Mouse (Mus musculus) neutrophil, adult 5-6 weeks (primary cell): ENCODE results near the gene 4921501E09Rik. TPM values are rescaled to one million over a fixed set of nuclear protein-coding genes. Genes with fewer than 3 reads are reported as not detected.
"Not testable (repeated sequence)": the region's sequence is repeated elsewhere in the genome, so short reads cannot be mapped to it uniquely, and the experiment has no call there.

ENCODE experiments used
- ATAC-seq: fragments of 151-379, 151-347 bp; 2 replicates; pipeline ENCODE4 v1.8.0; 2017; ENCODE audit warnings: mild to moderate bottlenecking, moderate TSS enrichment; ENCODE audit not compliant: insufficient number of reproducible peaks, poor library complexity, low FRiP score, severe bottlenecking; ENCODE audit errors: extremely low read depth
- total RNA-seq: library from RNA; stranded (forward); fragments of 200-1000 nt; gene quantifications from 2 replicates; pipeline ENCODE4 v1.2.3, GENCODE M21; 2017

Gene 4921501E09Rik
- total RNA-seq = not detected in 2 replicates

DNA sequence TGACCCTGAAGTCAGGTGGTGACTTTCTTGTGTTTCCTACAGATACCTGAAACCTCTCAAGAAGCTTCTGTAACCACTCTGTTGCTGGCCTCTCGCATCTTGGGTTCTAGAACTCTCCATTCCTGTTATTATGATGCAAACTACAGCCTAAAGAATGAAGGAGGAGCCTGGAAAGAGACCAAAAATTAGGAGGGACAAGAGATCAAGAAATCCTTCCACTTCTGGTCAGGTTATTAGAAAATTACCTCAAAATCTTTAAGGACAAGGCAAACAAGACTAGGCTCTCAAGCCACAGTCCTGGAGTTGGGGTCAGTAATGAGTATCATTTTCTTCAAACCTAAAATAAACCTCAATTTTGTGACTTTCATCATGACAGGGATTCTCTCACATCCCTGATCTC lies at the start of gene 4921501E09Rik:
4921501E09Rik (minus strand) TSS at position 101 of the 400 bp plus-strand sequence.
- no peak for ATAC-seq

DNA sequence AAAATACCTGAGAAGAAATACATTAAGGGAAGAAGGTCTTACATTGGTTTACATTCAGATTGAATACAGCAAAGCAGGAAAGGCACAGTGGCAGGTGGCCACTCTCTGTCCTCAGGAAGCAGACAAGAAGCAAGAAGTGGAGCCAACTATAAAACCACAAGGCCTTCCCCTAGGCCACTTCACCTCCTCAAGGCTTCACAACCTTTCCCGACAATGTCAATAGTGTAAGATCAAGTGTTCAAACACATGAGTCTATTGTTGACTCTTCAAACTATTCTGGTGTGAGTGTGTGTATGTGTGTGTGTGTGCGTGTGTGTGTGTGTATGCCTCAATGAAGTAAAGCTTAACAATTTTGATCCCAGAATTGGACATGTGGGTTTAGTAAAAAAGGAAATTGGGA lies 29.5 kb upstream of the 4921501E09Rik start:
- ATAC-seq = no peak

DNA sequence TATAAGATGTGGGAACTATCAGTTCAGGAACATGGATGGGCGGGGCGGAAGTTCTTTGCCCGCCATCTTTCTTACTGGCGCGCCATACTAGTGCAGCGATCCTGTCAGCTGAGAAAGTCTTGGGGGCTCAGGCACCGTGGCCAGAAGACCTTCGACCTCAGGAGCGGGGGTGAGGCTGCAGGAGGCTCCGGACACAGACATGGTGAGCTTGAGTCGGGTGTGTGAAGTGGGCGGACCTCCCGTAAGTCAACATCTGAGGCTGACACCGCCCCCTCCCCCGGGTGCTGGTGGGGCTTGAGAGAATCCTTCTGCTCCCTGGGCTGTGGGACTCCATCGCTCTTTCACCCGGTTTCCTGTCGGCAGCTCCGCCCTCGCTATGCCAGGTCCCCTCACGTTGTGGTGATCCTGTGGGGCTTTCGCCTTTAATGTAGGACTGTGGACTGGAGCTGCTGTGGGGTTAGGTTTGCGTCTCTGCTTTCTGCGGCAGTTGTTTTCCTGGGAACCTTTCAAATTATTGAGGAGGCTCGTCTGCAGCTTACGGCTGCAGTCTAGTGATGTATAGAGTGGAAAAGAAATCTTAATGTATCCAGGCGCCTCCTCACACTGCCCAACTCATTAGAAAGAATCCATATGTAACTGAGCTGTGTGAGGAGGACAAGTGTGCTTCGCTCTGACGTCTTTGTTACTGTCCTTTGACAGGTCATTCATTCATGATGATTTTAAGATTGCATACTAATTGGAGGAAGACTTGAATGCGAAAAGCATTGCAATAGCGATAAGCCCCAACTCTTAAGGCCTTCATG lies 24.7 kb upstream of the 4921501E09Rik start:
- no peak; the same call in 1 of the 2 replicates for ATAC-seq

DNA sequence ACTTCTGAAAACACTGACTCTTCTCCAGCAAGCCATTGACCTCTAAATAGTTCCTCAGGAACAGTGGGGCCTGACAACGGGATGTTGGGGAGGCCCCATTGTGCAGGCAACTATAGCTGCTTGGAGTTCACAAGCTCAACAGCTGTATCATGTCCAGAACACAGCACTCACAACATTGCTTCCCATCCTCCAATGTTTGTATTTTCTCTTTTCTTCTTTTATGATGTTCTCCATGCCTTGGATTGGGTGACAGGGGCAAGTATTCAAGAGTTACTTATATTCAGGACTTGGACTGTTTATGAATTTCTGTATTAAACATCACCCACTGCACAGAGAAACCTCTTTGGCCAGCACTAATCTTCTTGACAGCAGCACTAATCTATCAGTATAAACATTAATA lies 23.8 kb upstream of the 4921501E09Rik start:
- no peak for ATAC-seq

DNA sequence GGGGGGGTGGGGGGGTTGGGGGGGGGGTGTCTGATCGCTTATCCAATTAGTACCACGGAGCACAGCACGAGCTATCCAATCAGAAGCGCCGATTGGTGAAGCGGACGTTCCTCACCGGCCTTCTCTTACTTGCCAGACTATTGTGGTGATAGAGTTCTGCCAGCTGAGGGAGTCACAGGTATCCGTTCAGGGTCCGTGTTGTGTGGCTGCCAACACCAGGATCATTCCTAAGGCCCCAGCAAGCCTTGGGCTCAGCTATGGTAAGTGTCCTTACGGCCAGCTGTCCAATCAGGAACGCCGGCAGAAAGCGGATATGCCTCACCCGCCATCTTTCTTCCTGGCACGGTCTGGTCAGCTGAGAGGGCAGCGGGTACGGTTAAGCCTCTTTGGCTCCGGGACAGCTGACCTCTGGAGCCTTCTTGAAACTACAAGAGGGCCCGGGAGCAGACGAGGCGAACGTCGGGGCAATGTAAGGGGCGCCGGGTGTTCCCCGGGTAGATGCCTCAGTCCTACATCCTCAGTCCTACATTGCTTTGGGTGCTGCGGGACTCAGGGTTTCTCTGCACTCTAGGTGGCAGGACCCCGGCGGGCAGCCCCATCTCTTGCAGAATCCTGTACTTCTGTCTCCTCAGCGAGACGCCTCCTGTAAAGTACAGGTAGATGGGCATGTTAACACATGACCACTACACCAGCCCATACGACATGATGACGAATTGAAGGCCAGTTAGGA lies 21.5 kb upstream of the 4921501E09Rik start, which contains the start of gene Zfp563:
Zfp563 (plus strand) TSS at position 91 of the 730 bp plus-strand sequence.
- peak; percentile 89 for ATAC-seq

DNA sequence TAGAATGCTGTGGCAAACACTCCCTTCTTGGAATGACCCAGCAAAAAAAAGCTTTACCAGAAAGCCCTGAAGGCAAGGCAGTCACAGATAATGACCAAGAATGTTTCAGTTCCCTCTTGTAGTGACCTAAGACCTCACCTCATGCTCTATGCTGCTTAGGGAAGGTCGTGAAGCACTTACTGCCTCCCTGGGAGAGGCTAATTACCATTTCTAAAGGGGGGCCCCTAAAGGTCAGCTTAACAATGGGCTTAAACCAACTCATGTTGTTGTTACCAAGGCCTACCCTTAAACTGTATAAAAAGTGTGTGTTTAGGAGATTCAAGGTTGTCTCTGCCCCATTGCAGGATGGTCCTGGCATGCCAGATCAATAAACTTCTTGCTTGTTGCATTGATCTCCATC lies 4.9 kb downstream of the 4921501E09Rik start:
- no peak for ATAC-seq

DNA sequence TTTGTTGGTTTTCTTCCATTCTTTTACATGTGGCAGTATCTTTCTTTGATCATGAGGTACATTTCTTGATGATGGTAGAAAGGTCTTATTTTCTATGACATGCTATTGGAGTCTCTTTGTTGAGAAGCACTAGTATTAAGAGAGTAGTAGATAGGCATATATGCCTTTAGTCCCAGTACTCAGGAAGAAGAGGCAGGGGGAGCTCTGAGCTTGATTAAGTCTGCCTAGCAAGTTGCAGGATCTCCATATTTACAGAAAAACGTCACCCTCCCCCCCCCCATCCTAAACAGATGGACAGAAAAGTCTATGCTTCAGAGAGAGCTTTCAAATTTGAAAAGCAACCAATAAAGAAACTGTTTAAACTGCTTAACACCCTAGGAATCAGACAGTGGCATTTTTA lies 9.1 kb downstream of the 4921501E09Rik start:
- no peak for ATAC-seq

DNA sequence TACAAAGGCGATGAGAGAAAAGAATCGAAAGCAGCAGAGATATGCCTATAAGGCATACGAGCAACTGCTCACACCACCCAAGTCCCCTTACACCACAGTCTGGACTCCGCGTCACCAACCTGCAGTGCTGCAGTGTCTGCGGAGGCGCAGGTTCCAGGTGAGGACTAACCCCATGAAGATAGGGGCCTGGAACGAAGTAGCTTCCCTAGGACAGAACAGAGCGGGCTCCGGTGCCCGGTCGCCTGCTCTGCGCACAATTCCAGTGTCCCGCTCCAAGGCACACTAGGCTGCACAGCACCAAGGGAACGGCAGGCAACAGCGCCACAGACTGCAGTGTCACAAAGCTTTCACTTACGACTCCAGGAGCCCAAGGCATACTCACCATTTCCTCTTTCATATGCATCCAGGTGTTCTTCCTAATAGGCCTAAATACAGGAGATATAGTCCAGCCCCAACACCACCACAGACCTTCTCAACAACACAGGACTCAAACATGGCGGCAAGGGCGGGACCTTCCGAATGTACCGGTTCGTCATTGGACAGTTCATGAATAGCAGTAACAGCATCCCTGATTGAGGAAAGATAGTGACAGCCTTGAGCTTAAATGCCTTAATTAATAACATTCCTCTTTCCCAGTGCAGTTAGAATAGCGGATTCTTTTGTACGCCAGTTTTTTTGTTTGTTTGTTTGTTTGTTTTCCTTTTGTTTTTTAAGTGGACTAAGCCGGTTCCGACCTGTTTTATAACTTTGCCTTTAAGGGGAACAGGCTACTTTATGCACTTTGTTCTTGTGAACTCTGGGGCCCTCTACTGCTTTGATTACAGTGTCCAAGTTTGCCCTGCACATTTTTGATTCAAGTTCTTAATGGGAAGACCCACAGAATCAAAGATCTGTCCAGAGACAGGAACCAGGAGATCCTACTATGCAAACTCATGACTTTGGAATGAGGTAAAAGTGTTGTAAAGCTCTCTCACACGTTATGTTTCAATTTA lies 34.7 kb downstream of the 4921501E09Rik start, which contains the start of gene Zfp763:
Zfp763 (minus strand) TSS at position 503 of the 992 bp plus-strand sequence.
- ATAC-seq = peak; percentile 83

DNA sequence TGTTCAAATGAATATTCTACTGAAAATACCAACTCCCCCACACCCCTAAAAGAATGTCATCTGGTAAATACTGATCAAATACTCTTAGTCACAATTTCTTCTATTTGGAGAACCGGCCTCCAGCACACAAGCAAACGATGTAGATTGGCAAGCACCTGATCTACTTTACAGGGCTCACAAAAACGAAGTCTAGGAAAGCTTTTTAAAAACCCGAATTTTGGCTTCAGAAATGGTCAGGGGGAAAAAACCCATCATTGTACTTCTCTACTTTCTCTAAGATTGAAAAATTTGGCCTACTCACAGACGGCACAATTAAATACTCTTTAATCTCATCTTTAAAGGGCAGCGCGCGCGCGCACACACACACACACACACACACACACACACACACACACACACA lies 35.5 kb downstream of the 4921501E09Rik start:
- no peak for ATAC-seq

DNA sequence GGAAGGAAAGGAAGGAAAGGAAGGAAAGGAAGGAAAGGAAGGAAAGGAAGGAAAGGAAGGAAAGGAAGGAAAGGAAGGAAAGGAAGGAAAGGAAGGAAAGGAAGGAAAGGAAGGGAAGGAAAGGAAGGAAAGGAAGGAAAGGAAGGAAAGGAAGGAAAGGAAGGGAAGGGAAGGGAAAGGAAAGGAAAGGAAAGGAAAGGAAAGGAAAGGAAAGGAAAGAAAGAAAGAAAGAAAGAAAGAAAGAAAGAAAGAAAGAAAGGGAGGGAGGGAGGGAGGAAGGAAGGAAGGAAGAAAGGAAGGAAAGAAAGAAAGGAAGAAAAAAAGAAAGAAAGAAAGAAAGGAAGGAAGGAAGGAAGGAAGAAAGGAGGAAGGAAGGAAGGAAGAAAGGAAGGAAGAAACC lies 47.4 kb downstream of the 4921501E09Rik start:
- ATAC-seq = not testable (repeated sequence)

Other genes with a start within 250 kb of the 4921501E09Rik start
- 4.9 and 12.2 TPM in 2 replicates for gene Zfp799, start 237.8 kb downstream of the 4921501E09Rik start, total RNA-seq
- 5.4 and 6.1 TPM in 2 replicates for gene Zfp870, start 176.4 kb downstream of the 4921501E09Rik start, total RNA-seq
- gene Cyp4f14, start 150.7 kb downstream of the 4921501E09Rik start, total RNA-seq = not detected in 2 replicates
- gene Cyp4f13, start 120.7 kb downstream of the 4921501E09Rik start, total RNA-seq = 29.6 and 36.0 TPM in 2 replicates
- 15.1 and 15.5 TPM in 2 replicates for gene Zfp472, start 102.2 kb downstream of the 4921501E09Rik start, total RNA-seq
- gene Zfp952, start 74.9 kb downstream of the 4921501E09Rik start, total RNA-seq = 20.5 and 28.3 TPM in 2 replicates
- 4.2 and 5.3 TPM in 2 replicates for gene Zfp763, start 34.7 kb downstream of the 4921501E09Rik start, total RNA-seq
- 3.2 and 4.2 TPM in 2 replicates for gene Zfp563, start 21.3 kb upstream of the 4921501E09Rik start, total RNA-seq
- gene Morc2b, start 71.6 kb upstream of the 4921501E09Rik start, total RNA-seq = not detected in 2 replicates
- not detected in 2 replicates for gene Olfr55, start 100.4 kb upstream of the 4921501E09Rik start, total RNA-seq
- gene Olfr239, start 123.2 kb upstream of the 4921501E09Rik start, total RNA-seq = not detected in 2 replicates
- not detected in 2 replicates for gene Olfr1564, start 153.6 kb upstream of the 4921501E09Rik start, total RNA-seq
- gene Zfp955a, start 187.1 kb upstream of the 4921501E09Rik start, total RNA-seq = 7.2 and 9.3 TPM in 2 replicates
- not detected in 2 replicates for gene Olfr63, start 196.6 kb upstream of the 4921501E09Rik start, total RNA-seq
- gene Zfp955b, start 221.5 kb upstream of the 4921501E09Rik start, total RNA-seq = 5.1 and 7.6 TPM in 2 replicates